Mouse (Mus musculus): ENCODE measurements around the gene Timp3. TPM values are rescaled to one million over a fixed set of nuclear protein-coding genes. Genes with fewer than 3 reads are reported as not detected.
"Not testable (repeated sequence)": the region's sequence is repeated elsewhere in the genome, so short reads cannot be mapped to it uniquely, and the experiment has no call there.

Timp3 gene
- polyA plus RNA-seq, 1 experiment from 2014 or later, result 21.1 TPM

GRCm38 (mm10) chr10:86369346-86369745 is 69.2 kb downstream of the Timp3 start:
- no peaks in the 10 kb centered on the region for H3K9me3 ChIP-seq (ENCODE audit: control insufficient read depth, low read length)
- 80% methylated on average over 4 of the region's 4 CpGs for WGBS
- no peaks in the 10 kb centered on the region for H3K4me1 ChIP-seq (replicated peaks; ENCODE audit: control insufficient read depth, insufficient read depth, low read length)
- H3K27me3 ChIP-seq (ENCODE audit: control insufficient read depth, insufficient read depth, low read length), result no peaks in the 10 kb centered on the region
- no peak overlapping the region for H3K4me2 ChIP-seq (ENCODE audit: low read depth, low read length, severe bottlenecking)
- DNase-seq (ENCODE audit: low spot score) (peak; percentile 31), ATAC-seq (replicated peaks; ENCODE audit: low FRiP score) (no peak)
- H3K27ac ChIP-seq (ENCODE audit: low read depth, low read length), result no peak overlapping the region
- no peak overlapping the region for H3K9ac ChIP-seq (ENCODE audit: low read length)
- H3K4me3 ChIP-seq (ENCODE audit: low read depth, low read length), result no peak overlapping the region
- H3K36me3 ChIP-seq (ENCODE audit: control insufficient read depth, insufficient read depth, low read length), result no peaks in the 10 kb centered on the region

- ATAC-seq (replicated peaks; ENCODE audit: low FRiP score), result no peak
- no peaks in the 10 kb centered on the region for H3K9me3 ChIP-seq (ENCODE audit: control insufficient read depth, low read length)
- H3K9ac ChIP-seq (ENCODE audit: low read length), result no peak overlapping the region
- H3K4me3 ChIP-seq (ENCODE audit: low read depth, low read length), result no peak overlapping the region
- no peak overlapping the region for H3K4me2 ChIP-seq (ENCODE audit: low read depth, low read length, severe bottlenecking)
- H3K27ac ChIP-seq (ENCODE audit: low read depth, low read length), result no peak overlapping the region
- H3K27me3 ChIP-seq (ENCODE audit: control insufficient read depth, insufficient read depth, low read length), result no peaks in the 10 kb centered on the region
- no peaks in the 10 kb centered on the region for H3K4me1 ChIP-seq (replicated peaks; ENCODE audit: control insufficient read depth, insufficient read depth, low read length)
- peak; percentile 15 for DNase-seq (ENCODE audit: low spot score)
- H3K36me3 ChIP-seq (ENCODE audit: control insufficient read depth, insufficient read depth, low read length), result no peaks in the 10 kb centered on the region
Observed at GRCm38 (mm10) chr10:86371561-86371960, 71.4 kb downstream of the Timp3 start.

DNA sequence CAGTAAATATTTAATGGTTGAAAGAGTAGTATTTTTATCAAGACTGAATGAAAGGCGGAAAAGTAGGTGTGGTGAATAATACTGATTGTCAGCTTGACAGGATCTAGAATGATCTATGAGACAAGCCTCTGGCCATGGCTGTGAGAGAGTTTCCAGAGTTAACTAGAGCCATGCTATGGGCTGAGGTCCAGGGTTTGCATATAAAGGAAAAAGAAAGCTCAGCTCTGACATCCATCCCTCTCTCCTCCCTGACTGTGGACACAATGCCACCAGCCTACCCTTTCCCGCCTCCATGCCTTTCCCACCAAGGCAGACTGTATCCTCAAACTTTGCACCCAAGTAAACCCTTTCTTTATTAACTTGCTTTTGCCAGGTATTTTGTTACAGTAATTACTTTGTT is 73.9 kb downstream of the Timp3 start:
- peak; percentile 8 for DNase-seq (ENCODE audit: low spot score)
- Histone ChIP-seq H3K4me2 (ENCODE audit: low read depth, low read length, severe bottlenecking) (no peak overlapping the region), H3K27me3 (ENCODE audit: control insufficient read depth, insufficient read depth, low read length) (no peaks in the 10 kb centered on the region), H3K27ac (ENCODE audit: low read depth, low read length) (no peak overlapping the region), H3K9ac (ENCODE audit: low read length) (no peak overlapping the region), H3K9me3 (ENCODE audit: control insufficient read depth, low read length) (no peaks in the 10 kb centered on the region), H3K36me3 (ENCODE audit: control insufficient read depth, insufficient read depth, low read length) (no peaks in the 10 kb centered on the region), H3K4me1 (replicated peaks; ENCODE audit: control insufficient read depth, insufficient read depth, low read length) (no peaks in the 10 kb centered on the region), H3K4me3 (ENCODE audit: low read depth, low read length) (no peak overlapping the region)
- no peak for ATAC-seq (replicated peaks; ENCODE audit: low FRiP score)
- WGBS, result 93% methylated on average over 2 of the region's 2 CpGs

- DNase-seq (ENCODE audit: low spot score), result no peak
- Histone ChIP-seq H3K27me3 (ENCODE audit: control insufficient read depth, insufficient read depth, low read length) (no peaks in the 10 kb centered on the region), H3K27ac (ENCODE audit: low read depth, low read length) (no peak overlapping the region), H3K9me3 (ENCODE audit: control insufficient read depth, low read length) (no peaks in the 10 kb centered on the region), H3K36me3 (ENCODE audit: control insufficient read depth, insufficient read depth, low read length) (no peaks in the 10 kb centered on the region), H3K4me2 (ENCODE audit: low read depth, low read length, severe bottlenecking) (no peak overlapping the region), H3K9ac (ENCODE audit: low read length) (no peak overlapping the region), H3K4me1 (replicated peaks; ENCODE audit: control insufficient read depth, insufficient read depth, low read length) (no peaks in the 10 kb centered on the region), H3K4me3 (ENCODE audit: low read depth, low read length) (no peak overlapping the region)
- no peak for ATAC-seq (replicated peaks; ENCODE audit: low FRiP score)
- 84% methylated on average over 11 of the region's 11 CpGs for whole genome bisulfite sequencing
Observed at GRCm38 (mm10) chr10:86375903-86376302, 75.7 kb downstream of the Timp3 start.

DNA sequence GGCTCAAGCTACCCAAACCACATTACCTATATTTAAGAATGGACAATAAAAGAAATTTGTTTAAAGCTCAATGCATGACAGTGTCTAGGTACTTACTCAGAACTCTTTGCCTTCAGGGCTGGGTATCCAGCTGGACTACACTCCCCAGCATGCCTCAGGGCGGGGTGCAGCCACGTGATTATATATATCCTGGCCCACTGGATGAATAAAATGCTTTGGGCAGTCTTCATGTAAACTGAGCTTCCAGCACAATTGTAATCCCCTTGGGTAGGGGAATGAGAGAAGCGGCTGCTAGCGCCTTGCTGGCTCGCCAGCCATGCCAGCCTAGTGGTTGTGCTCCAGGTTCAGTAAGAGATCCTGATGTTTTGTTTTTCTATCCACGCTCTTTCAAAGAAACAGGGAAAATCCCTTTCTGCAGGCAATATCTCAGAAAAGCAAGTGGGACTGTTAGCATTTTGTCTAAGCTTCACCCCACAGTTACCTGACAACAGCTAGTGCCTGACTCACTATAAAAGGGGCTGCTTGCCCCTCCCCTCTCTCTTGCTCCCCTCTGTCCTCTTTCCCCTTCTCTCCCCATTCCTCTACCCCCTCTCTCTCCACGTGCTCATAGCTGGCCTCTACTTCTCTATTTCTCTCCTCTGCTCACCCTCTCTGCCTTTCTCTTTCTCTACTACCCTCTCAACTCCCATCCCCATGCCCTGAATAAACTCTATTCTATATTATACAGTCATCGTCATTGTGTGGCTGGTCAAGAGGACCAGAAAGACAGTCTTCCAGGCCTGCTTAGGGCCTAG is 76.4 kb downstream of the Timp3 start:
- no peak overlapping the region for H3K27ac ChIP-seq (ENCODE audit: low read depth, low read length)
- H3K9me3 ChIP-seq (ENCODE audit: control insufficient read depth, low read length), result no peaks in the 10 kb centered on the region
- H3K36me3 ChIP-seq (ENCODE audit: control insufficient read depth, insufficient read depth, low read length), result no peaks in the 10 kb centered on the region
- no peak for ATAC-seq (replicated peaks; ENCODE audit: low FRiP score)
- no peak overlapping the region for H3K4me2 ChIP-seq (ENCODE audit: low read depth, low read length, severe bottlenecking)
- no peaks in the 10 kb centered on the region for H3K27me3 ChIP-seq (ENCODE audit: control insufficient read depth, insufficient read depth, low read length)
- no peak overlapping the region for H3K9ac ChIP-seq (ENCODE audit: low read length)
- no peak overlapping the region for H3K4me3 ChIP-seq (ENCODE audit: low read depth, low read length)
- H3K4me1 ChIP-seq (replicated peaks; ENCODE audit: control insufficient read depth, insufficient read depth, low read length), result no peaks in the 10 kb centered on the region
- 71% methylated on average over 8 of the region's 8 CpGs for WGBS
- peak; percentile 23 for DNase-seq (ENCODE audit: low spot score)

DNA sequence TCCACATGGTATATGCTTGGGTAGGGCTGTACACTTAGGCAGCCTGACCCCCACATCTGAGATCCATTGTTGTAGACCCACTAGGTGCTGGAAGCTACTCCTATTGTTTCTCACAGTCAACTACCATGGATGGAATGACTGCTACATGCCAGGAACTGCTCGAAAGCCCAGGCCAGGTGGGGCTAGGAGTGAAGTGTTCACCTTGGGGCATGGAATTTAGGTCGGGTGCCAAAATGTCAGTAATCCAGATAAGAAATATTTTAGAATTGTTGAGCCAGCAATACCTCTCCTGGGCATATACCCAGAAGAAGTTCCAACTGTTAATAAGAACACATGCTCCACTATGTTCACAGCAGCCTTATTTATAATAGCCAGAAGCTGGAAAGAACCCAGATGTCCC is 78.6 kb downstream of the Timp3 start:
- not testable (repeated sequence) for H3K4me2 ChIP-seq (ENCODE audit: low read depth, low read length, severe bottlenecking); ATAC-seq (replicated peaks; ENCODE audit: low FRiP score); DNase-seq (ENCODE audit: low spot score); H3K27ac ChIP-seq (ENCODE audit: low read depth, low read length); H3K9ac ChIP-seq (ENCODE audit: low read length); H3K36me3 ChIP-seq (ENCODE audit: control insufficient read depth, insufficient read depth, low read length); H3K4me3 ChIP-seq (ENCODE audit: low read depth, low read length); H3K4me1 ChIP-seq (replicated peaks; ENCODE audit: control insufficient read depth, insufficient read depth, low read length); H3K9me3 ChIP-seq (ENCODE audit: control insufficient read depth, low read length); H3K27me3 ChIP-seq (ENCODE audit: control insufficient read depth, insufficient read depth, low read length)
- WGBS, result 84% methylated on average over 2 of the region's 2 CpGs

GRCm38 (mm10) chr10:86380626-86381025 is 80.5 kb downstream of the Timp3 start:
- no peaks in the 10 kb centered on the region for H3K9me3 ChIP-seq (ENCODE audit: control insufficient read depth, low read length)
- H3K27ac ChIP-seq (ENCODE audit: low read depth, low read length), result no peak overlapping the region
- ATAC-seq (replicated peaks; ENCODE audit: low FRiP score) (no peak), DNase-seq (ENCODE audit: low spot score) (no peak)
- no peak overlapping the region for H3K4me2 ChIP-seq (ENCODE audit: low read depth, low read length, severe bottlenecking)
- no peak overlapping the region for H3K9ac ChIP-seq (ENCODE audit: low read length)
- H3K4me1 ChIP-seq (replicated peaks; ENCODE audit: control insufficient read depth, insufficient read depth, low read length), result no peaks in the 10 kb centered on the region
- H3K27me3 ChIP-seq (ENCODE audit: control insufficient read depth, insufficient read depth, low read length), result no peaks in the 10 kb centered on the region
- no peaks in the 10 kb centered on the region for H3K36me3 ChIP-seq (ENCODE audit: control insufficient read depth, insufficient read depth, low read length)
- WGBS, result 76% methylated on average over 2 of the region's 2 CpGs
- no peak overlapping the region for H3K4me3 ChIP-seq (ENCODE audit: low read depth, low read length)

DNA sequence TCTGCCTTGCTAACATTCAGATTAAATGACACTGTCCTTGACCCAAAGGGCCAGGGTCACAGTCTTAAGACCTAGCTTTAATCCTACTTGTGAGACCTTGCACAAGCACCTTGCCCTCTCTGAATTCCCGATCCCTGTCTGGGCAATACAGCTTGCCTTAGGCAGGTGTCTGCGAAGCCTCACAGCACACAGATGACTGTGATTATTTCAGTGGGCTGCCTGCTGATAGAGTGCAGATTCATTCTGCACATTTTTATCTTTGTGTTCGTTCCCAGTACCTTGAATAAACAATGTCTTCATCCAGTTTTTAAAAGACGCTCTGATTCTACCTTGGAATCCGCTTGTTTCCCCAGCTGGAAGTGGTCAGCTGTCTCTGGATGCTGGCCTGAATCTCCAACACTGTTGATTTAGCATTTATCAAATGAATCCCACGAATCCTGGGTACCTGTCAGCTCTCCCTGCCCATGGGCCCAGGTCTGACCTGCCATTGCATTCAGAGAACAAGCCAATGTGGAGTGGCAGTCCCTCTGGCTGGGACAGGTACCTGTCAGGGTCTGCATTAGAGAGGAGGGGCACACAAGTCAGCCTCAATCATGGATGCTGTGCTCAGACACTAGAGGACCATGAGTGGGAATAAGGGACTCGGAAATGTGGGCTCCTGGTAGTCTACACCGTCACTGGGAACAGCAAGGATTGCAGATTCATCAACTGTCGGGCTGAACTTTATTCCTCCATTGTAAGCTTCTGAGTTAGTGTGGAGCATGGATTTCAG is 81.2 kb downstream of the Timp3 start:
- no peak overlapping the region for H3K27ac ChIP-seq (ENCODE audit: low read depth, low read length)
- 76% methylated on average over 9 of the region's 9 CpGs for WGBS
- no peak for DNase-seq (ENCODE audit: low spot score)
- no peaks in the 10 kb centered on the region for H3K9me3 ChIP-seq (ENCODE audit: control insufficient read depth, low read length)
- no peaks in the 10 kb centered on the region for H3K36me3 ChIP-seq (ENCODE audit: control insufficient read depth, insufficient read depth, low read length)
- no peak for ATAC-seq (replicated peaks; ENCODE audit: low FRiP score)
- H3K4me1 ChIP-seq (replicated peaks; ENCODE audit: control insufficient read depth, insufficient read depth, low read length), result no peaks in the 10 kb centered on the region
- H3K4me3 ChIP-seq (ENCODE audit: low read depth, low read length), result no peak overlapping the region
- no peak overlapping the region for H3K4me2 ChIP-seq (ENCODE audit: low read depth, low read length, severe bottlenecking)
- H3K9ac ChIP-seq (ENCODE audit: low read length), result no peak overlapping the region
- H3K27me3 ChIP-seq (ENCODE audit: control insufficient read depth, insufficient read depth, low read length), result no peaks in the 10 kb centered on the region

DNA sequence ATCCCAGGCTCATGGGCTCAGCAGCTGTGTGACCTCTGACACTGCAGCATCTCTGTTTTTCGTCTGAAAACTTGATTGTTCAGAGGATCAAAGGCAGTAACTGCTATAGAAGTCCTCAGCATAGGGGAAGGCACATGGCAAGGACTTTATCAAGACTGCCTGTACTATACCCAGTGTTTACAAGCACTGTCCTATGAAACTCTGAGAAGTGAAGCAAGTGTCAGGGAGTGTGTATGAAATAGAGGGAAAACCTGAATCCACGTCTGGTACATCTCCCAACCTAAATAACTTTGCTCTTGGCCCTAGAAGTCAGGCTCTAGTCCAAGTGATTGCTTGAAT is 81.7 kb downstream of the Timp3 start:
- Histone ChIP-seq H3K36me3 (ENCODE audit: control insufficient read depth, insufficient read depth, low read length) (no peaks in the 10 kb centered on the region), H3K27me3 (ENCODE audit: control insufficient read depth, insufficient read depth, low read length) (no peaks in the 10 kb centered on the region), H3K9me3 (ENCODE audit: control insufficient read depth, low read length) (no peaks in the 10 kb centered on the region), H3K9ac (ENCODE audit: low read length) (no peak overlapping the region), H3K4me1 (replicated peaks; ENCODE audit: control insufficient read depth, insufficient read depth, low read length) (no peaks in the 10 kb centered on the region), H3K4me2 (ENCODE audit: low read depth, low read length, severe bottlenecking) (no peak overlapping the region), H3K27ac (ENCODE audit: low read depth, low read length) (no peak overlapping the region), H3K4me3 (ENCODE audit: low read depth, low read length) (no peak overlapping the region)
- WGBS, result 40% methylated on average over 2 of the region's 2 CpGs
- ATAC-seq (replicated peaks; ENCODE audit: low FRiP score) (no peak), DNase-seq (ENCODE audit: low spot score) (no peak)
